Mouse (Mus musculus) bone marrow macrophage, adult 2 months (primary cell): Measurements from ENCODE around the gene Lcn8.
"Not testable (repeated sequence)": the region's sequence is repeated elsewhere in the genome, so short reads cannot be mapped to it uniquely, and the experiment has no call there.

Experiments
- CTCF ChIP-seq: IDR thresholded peaks from 2 replicates; pipeline ENCODE4 v1.5.1; 2012; ENCODE audit warnings: low read depth, mild to moderate bottlenecking, low read length, moderate library complexity
- POLR2A ChIP-seq: IDR thresholded peaks from 2 replicates; pipeline ENCODE4 v1.6.1; 2012; ENCODE audit warnings: mild to moderate bottlenecking, low read depth, low read length, borderline replicate concordance

GRCm38 (mm10) chr2:25699743-25700142 lies 46.8 kb downstream of the Lcn8 start, which contains the start of gene Obp2a:
- TF ChIP-seq POLR2A, CTCF: not testable (repeated sequence)
